Mouse (Mus musculus) hindbrain, embryonic 14.5 days (tissue): ENCODE results near the gene Elovl1. TPM values are rescaled to one million over a fixed set of nuclear protein-coding genes. Genes with fewer than 3 reads are reported as not detected.

Experiments
- ATAC-seq: fragments of 200-750 bp; cut with Nextera tagmentation; 2 replicates; pipeline ENCODE4 v1.8.0; 2017; ENCODE audit warnings: moderate number of reproducible peaks, mild to moderate bottlenecking, moderate TSS enrichment, moderate library complexity; ENCODE audit not compliant: low FRiP score
- DNase-seq: peaks from one replicate; pipeline ENCODE4 v3.0.0-alpha.2; 2015; ENCODE audit warnings: low spot score
- H3K27ac ChIP-seq: fragments of 300-500 bp; sonication (generic); 2 replicates; pipeline ENCODE4 v1.5.1; 2014; ENCODE audit warnings: mild to moderate bottlenecking, moderate library complexity
- H3K27me3 ChIP-seq: fragments of 300-500 bp; sonication (generic); 2 replicates; pipeline ENCODE4 v1.6.1; 2014; ENCODE audit warnings: mild to moderate bottlenecking, low read length, mixed read lengths; ENCODE audit not compliant: control insufficient read depth, insufficient read depth
- H3K36me3 ChIP-seq: fragments of 300-500 bp; sonication (generic); replicated peaks from 2 replicates; pipeline ENCODE4 v1.6.1; 2014; ENCODE audit not compliant: control insufficient read depth, insufficient read depth
- H3K4me1 ChIP-seq: fragments of 300-500 bp; sonication (generic); replicated peaks from 2 replicates; pipeline ENCODE4 v1.6.1; 2014; ENCODE audit warnings: antibody characterized with exemption, low read length, mixed read lengths; ENCODE audit not compliant: control insufficient read depth, insufficient read depth
- H3K4me2 ChIP-seq: fragments of 300-500 bp; sonication (generic); replicated peaks from 2 replicates; pipeline ENCODE4 v1.6.1; 2014; ENCODE audit warnings: mild to moderate bottlenecking, moderate library complexity
- H3K4me3 ChIP-seq: fragments of 300-500 bp; sonication (generic); replicated peaks from 2 replicates; pipeline ENCODE4 v1.5.1; 2014; ENCODE audit warnings: mild to moderate bottlenecking, low read length
- H3K9ac ChIP-seq: fragments of 300-500 bp; sonication (generic); 2 replicates; pipeline ENCODE4 v1.6.1; 2014
- H3K9me3 ChIP-seq: fragments of 300-500 bp; sonication (generic); 2 replicates; pipeline ENCODE4 v1.6.1; 2016; ENCODE audit warnings: low read length; ENCODE audit not compliant: control insufficient read depth
- WGBS: fragments of 180-500 bp; shearing (Covaris S2); extraction: QIAGEN DNeasy Blood & Tissue Kit; methylation state at CpG from one replicate; pipeline ENCODE4 v1.1.7; 2014; 5-methylcytosine and 5-hydroxymethylcytosine counted together
- polyA plus RNA-seq: library from polyadenylated mRNA; unstranded; fragments of >200 nt; fragmentation: Nextera tagmentation; extraction: Ambion mirVana; gene quantifications from 2 replicates; pipeline ENCODE4 v1.2.1, GENCODE M21; 2014

Gene Elovl1
- polyA plus RNA-seq, 1 experiment from 2014 or later, result 32.4 TPM

- Histone ChIP-seq H3K9ac (peak overlapping the region; percentile 44), H3K27ac (no peak overlapping the region), H3K9me3 (no peaks in the 10 kb centered on the region), H3K4me3 (peak overlapping the region; percentile 34), H3K4me1 (peaks cover 11% of the 10 kb centered on the region; the same call in 1 of the 2 replicates), H3K36me3 (no peaks in the 10 kb centered on the region), H3K27me3 (no peaks in the 10 kb centered on the region), H3K4me2 (peak overlapping the region; percentile 70)
- peak; percentile 77 for ATAC-seq
- 20% methylated on average over 18 of the region's 18 CpGs for WGBS
- no peak for DNase-seq
These were observed 18.0 kb downstream of the Elovl1 start for GRCm38 (mm10) chr4:118445781-118446414.

GRCm38 (mm10) chr4:118446415-118447153 is 18.7 kb downstream of the Elovl1 start:
- Histone ChIP-seq H3K4me2 (peak overlapping the region; percentile 70), H3K9me3 (no peaks in the 10 kb centered on the region), H3K36me3 (no peaks in the 10 kb centered on the region), H3K4me1 (peaks cover 11% of the 10 kb centered on the region; the same call in 1 of the 2 replicates), H3K27me3 (no peaks in the 10 kb centered on the region), H3K4me3 (peak overlapping the region; percentile 34), H3K27ac (no peak overlapping the region), H3K9ac (peak overlapping the region; percentile 44)
- ATAC-seq, result 0 out of 2 replicates have a peak, but pooled peaks have one; percentile 25
- DNase-seq, result peak; percentile 35
- 18% methylated on average over 24 of the region's 24 CpGs for WGBS

GRCm38 (mm10) chr4:118457345-118457975 is 29.6 kb downstream of the Elovl1 start, which contains the start of gene Mpl:
Gene Mpl (minus strand): TSS chr4:118457513.
- Histone ChIP-seq H3K27ac (no peak within 1 kb of the TSS), H3K36me3 (no peaks in the 10 kb centered on the region), H3K9me3 (no peaks in the 10 kb centered on the region), H3K9ac (no peak within 1 kb of the TSS), H3K4me1 (no peaks in the 10 kb centered on the region), H3K4me3 (no peak within 1 kb of the TSS), H3K4me2 (no peak within 1 kb of the TSS), H3K27me3 (no peaks in the 10 kb centered on the region)
- no peak for ATAC-seq
- WGBS, result 74% methylated on average over 9 of the region's 9 CpGs
- DNase-seq, result no peak

- WGBS, result 97% methylated on average over 3 of the region's 3 CpGs
- Histone ChIP-seq H3K4me3 (no peak overlapping the region), H3K27ac (no peak overlapping the region), H3K36me3 (no peaks in the 10 kb centered on the region), H3K4me2 (no peak overlapping the region), H3K4me1 (no peaks in the 10 kb centered on the region), H3K9ac (no peak overlapping the region), H3K9me3 (no peaks in the 10 kb centered on the region), H3K27me3 (no peaks in the 10 kb centered on the region)
- ATAC-seq (no peak), DNase-seq (no peak)
These were observed 37.1 kb downstream of the Elovl1 start for GRCm38 (mm10) chr4:118464956-118465355.

GRCm38 (mm10) chr4:118465697-118466163 is 37.8 kb downstream of the Elovl1 start:
- Histone ChIP-seq H3K4me1 (no peaks in the 10 kb centered on the region), H3K27ac (no peak overlapping the region), H3K9me3 (no peaks in the 10 kb centered on the region), H3K9ac (no peak overlapping the region), H3K4me3 (no peak overlapping the region), H3K4me2 (no peak overlapping the region), H3K36me3 (no peaks in the 10 kb centered on the region), H3K27me3 (no peaks in the 10 kb centered on the region)
- WGBS, result 60% methylated on average over 11 of the region's 11 CpGs
- ATAC-seq (no peak), DNase-seq (no peak)

GRCm38 (mm10) chr4:118471281-118471680 is 43.4 kb downstream of the Elovl1 start:
- Histone ChIP-seq H3K4me2 (no peak overlapping the region), H3K9ac (no peak overlapping the region), H3K9me3 (no peaks in the 10 kb centered on the region), H3K36me3 (no peaks in the 10 kb centered on the region), H3K27ac (no peak overlapping the region), H3K4me3 (no peak overlapping the region), H3K27me3 (no peaks in the 10 kb centered on the region), H3K4me1 (no peaks in the 10 kb centered on the region)
- 82% methylated on average over 6 of the region's 6 CpGs for WGBS
- ATAC-seq (no peak), DNase-seq (no peak)

GRCm38 (mm10) chr4:118472687-118473086 is 44.8 kb downstream of the Elovl1 start:
- no peak overlapping the region for H3K4me2 ChIP-seq
- ATAC-seq, result no peak
- H3K9ac ChIP-seq, result no peak overlapping the region
- H3K27ac ChIP-seq, result no peak overlapping the region
- H3K9me3 ChIP-seq, result no peaks in the 10 kb centered on the region
- H3K27me3 ChIP-seq, result no peaks in the 10 kb centered on the region
- no peak overlapping the region for H3K4me3 ChIP-seq
- no peaks in the 10 kb centered on the region for H3K4me1 ChIP-seq
- DNase-seq, result no peak
- H3K36me3 ChIP-seq, result no peaks in the 10 kb centered on the region
- WGBS, result 92% methylated on average over 11 of the region's 11 CpGs

- H3K9me3 ChIP-seq, result no peaks in the 10 kb centered on the region
- H3K9ac ChIP-seq, result no peak overlapping the region
- no peak overlapping the region for H3K4me3 ChIP-seq
- no peak overlapping the region for H3K4me2 ChIP-seq
- H3K27me3 ChIP-seq, result no peaks in the 10 kb centered on the region
- no peak for ATAC-seq
- no peak for DNase-seq
- no peak overlapping the region for H3K27ac ChIP-seq
- H3K36me3 ChIP-seq, result no peaks in the 10 kb centered on the region
- no peaks in the 10 kb centered on the region for H3K4me1 ChIP-seq
- 38% methylated on average over 15 of the region's 15 CpGs for WGBS
These were observed 49.1 kb downstream of the Elovl1 start for GRCm38 (mm10) chr4:118476773-118477530.
